Mouse (Mus musculus) CD4-positive, CD25-positive, alpha-beta regulatory T cell, adult 4 months (primary cell): ENCODE measurements around the gene Zbtb9. TPM values are rescaled to one million over a fixed set of nuclear protein-coding genes. Genes with fewer than 3 reads are reported as not detected.

Experiments
- ATAC-seq: one replicate; pipeline ENCODE4 v1.8.0; 2017
- polyA plus RNA-seq, 2 experiments: library from polyadenylated mRNA; unstranded; fragments of 100-300 nt; shearing (Covaris generic); gene quantifications; one replicate each; pipeline ENCODE4 v1.2.1; 2017

Zbtb9 gene
- polyA plus RNA-seq, 2 experiments from 2014 or later = 11.5 to 15.6 TPM

- ATAC-seq = no peak
These were observed 69.9 kb downstream of the Zbtb9 start for GRCm38 (mm10) chr17:27042840-27043239.

GRCm38 (mm10) chr17:27045164-27045563 lies 72.2 kb downstream of the Zbtb9 start:
- no peak for ATAC-seq

- ATAC-seq = no peak
These were observed 74.9 kb downstream of the Zbtb9 start for GRCm38 (mm10) chr17:27047762-27048444.

- ATAC-seq = no peak
These were observed 75.7 kb downstream of the Zbtb9 start for GRCm38 (mm10) chr17:27048445-27049239.

GRCm38 (mm10) chr17:27050853-27051252 lies 77.9 kb downstream of the Zbtb9 start:
- ATAC-seq = no peak

GRCm38 (mm10) chr17:27051514-27051913 lies 78.5 kb downstream of the Zbtb9 start:
- no peak for ATAC-seq

- peak; percentile 64 for ATAC-seq
These were observed 83.2 kb downstream of the Zbtb9 start for GRCm38 (mm10) chr17:27056170-27056569.

- peak; percentile 76 for ATAC-seq
These were observed 84.0 kb downstream of the Zbtb9 start, which contains the start of gene Itpr3 for GRCm38 (mm10) chr17:27056812-27057516. Gene Itpr3 (plus strand): TSS chr17:27057304.

GRCm38 (mm10) chr17:27057517-27058055 lies 84.6 kb downstream of the Zbtb9 start:
- ATAC-seq = peak; percentile 7

Other genes with a start within 250 kb of the Zbtb9 start
- 10 to 100 TPM; 26.9 to 40.0 TPM for gene Bnip1, start 192.1 kb upstream of the Zbtb9 start, polyA plus RNA-seq
- not detected for gene Nkx2-5, start 128.2 kb upstream of the Zbtb9 start, polyA plus RNA-seq
- gene Kifc5b, start 56.1 kb upstream of the Zbtb9 start, polyA plus RNA-seq = 1 to 10 TPM; 1.4 to 3.3 TPM
- gene Phf1, start 40.1 kb upstream of the Zbtb9 start, polyA plus RNA-seq = 10 to 100 TPM; 11.1 to 12.1 TPM
- 100 to 1,000 TPM; 153 to 166 TPM for gene Cuta, start 33.6 kb upstream of the Zbtb9 start, polyA plus RNA-seq
- not detected for gene Syngap1, start 31.9 kb upstream of the Zbtb9 start, polyA plus RNA-seq
- gene Bak1, start 55.8 kb downstream of the Zbtb9 start, polyA plus RNA-seq = 1 to 10 TPM; 3.2 to 4.8 TPM
- gene Itpr3, start 84.1 kb downstream of the Zbtb9 start, polyA plus RNA-seq = 1 to 10 TPM; 8.2 to 8.6 TPM
- 100 to 1,000 TPM; 110 to 129 TPM for gene Uqcc2, start 160.7 kb downstream of the Zbtb9 start, polyA plus RNA-seq
- gene Ip6k3, start 194.6 kb downstream of the Zbtb9 start, polyA plus RNA-seq = not detected
- gene Lemd2, start 231.3 kb downstream of the Zbtb9 start, polyA plus RNA-seq = 10 to 100 TPM; 10.7 to 11.4 TPM